Mouse (Mus musculus): ENCODE data around the gene Polr2h. TPM values are rescaled to one million over a fixed set of nuclear protein-coding genes. Genes with fewer than 3 reads are reported as not detected.

Gene Polr2h
- total RNA-seq, 2 experiments from 2014 or later: 23.0 to 23.6 TPM

GRCm38 (mm10) chr16:20736823-20737222, 19.4 kb downstream of the Polr2h start:
- no peak for DNase-seq (ENCODE audit: low spot score in 2 of 2)
- intact Hi-C loops (cut with DNase I): no loop called here

DNA sequence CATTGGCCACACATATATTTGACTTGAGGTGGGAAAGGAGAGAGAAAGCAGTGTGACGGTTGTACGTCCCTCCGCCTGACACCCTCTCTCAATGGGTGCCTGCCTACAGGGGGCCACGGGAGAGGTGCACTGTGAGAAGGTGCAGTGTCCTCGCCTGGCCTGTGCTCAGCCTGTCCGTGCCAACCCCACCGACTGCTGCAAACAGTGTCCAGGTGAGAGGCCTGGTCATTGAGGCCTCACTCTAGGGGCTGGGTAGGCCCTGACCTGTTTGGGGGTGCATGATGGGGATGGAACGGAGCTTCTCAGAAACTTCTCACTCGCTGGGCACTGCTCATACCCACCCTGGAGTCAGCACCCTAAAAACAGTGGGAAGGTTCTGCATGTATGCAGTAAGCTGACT, 22.4 kb downstream of the Polr2h start:
- intact Hi-C loops (cut with DNase I): no loop called here
- no peak for DNase-seq (ENCODE audit: low spot score in 2 of 2)

DNA sequence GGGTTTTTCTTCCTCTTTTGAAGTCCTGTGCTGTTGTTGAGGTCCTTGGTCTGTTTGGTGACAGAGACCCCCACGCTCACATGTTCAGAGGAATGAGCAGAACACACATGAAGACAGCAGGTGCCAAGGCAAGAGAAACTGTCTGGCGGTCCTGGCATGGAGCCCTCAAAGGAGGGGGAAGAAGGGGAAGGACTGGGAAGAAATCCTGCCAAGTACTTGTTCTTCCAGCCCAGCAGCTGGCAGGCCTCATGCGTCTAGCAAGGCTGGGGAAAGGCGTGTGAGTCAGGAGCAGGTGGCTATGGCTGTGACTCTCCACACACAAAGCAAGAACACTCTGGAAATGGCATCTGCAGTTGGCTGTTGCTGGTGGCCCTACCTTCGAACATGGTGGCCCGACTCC, 29.2 kb downstream of the Polr2h start:
- intact Hi-C loops (cut with DNase I): loop anchor here (1.0 kb wide), 1 partner anchor 78 kb away; no protein-coding TSS in a partner anchor
- DNase-seq (ENCODE audit: low spot score in 2 of 2): peak; percentile 71 to 89

DNA sequence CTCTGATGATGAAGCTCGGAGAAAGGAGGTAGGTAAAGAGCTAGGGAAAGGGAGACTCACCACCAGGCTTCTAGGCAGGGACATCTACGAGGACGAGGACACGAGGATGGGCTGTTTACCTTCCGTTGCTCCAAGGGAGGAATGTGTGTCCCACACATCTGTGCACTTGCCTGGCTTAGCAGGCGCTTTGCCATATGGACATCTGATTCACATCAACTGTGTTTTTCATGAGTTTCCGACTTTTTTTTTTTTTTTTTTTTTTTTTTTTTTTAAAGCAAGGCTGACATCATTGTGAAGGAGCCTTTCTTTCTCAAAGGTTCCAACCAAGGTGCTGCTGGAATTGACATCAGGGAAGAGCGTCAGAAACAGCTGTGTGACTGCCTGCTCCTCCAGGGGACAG, 33.1 kb downstream of the Polr2h start:
- DNase-seq (ENCODE audit: low spot score in 2 of 2): peak; percentile 36
- intact Hi-C loops (cut with DNase I): no loop called here

DNA sequence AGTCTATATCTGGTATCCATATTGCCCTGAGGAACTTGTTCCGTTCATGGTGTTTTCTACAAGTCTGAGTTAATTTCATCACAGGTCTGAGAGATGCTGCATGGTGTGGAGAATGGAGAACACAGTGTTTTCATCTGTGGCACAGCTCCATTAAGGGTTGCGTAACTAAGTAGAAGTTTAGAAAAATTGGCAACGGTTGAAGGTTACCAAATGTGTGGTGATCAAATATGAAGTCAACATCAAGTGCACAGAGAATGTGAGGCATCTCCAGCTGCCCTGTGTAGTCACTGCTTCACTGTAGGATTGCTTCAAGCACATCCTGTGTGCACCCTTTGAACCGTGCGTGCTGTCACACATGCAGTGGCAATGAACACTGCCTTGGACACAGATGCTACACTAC, 38.6 kb downstream of the Polr2h start:
- no peak for DNase-seq (ENCODE audit: low spot score in 2 of 2)
- intact Hi-C loops (cut with DNase I): no loop called here

DNA sequence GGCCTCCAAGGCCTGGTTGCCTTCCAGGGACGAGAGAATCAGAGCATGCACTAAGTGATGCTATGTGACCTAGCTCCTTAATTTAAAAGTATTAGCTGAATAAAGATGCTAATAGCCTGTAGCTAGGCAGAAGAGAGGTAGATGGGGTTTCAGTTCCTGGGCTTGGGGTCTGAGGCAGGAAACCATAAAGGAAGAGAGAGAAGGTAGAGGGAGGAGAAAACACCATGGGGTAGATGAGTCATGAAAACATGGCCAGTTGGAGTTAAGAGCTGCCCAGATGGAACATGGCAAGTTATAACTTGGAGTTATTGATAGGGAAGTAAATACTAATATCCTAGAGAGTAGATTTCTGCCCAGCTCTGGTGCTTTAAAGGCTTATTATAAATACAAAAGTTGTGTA, 39.9 kb downstream of the Polr2h start:
- no peak for DNase-seq (ENCODE audit: low spot score in 2 of 2)
- intact Hi-C loops (cut with DNase I): no loop called here

DNA sequence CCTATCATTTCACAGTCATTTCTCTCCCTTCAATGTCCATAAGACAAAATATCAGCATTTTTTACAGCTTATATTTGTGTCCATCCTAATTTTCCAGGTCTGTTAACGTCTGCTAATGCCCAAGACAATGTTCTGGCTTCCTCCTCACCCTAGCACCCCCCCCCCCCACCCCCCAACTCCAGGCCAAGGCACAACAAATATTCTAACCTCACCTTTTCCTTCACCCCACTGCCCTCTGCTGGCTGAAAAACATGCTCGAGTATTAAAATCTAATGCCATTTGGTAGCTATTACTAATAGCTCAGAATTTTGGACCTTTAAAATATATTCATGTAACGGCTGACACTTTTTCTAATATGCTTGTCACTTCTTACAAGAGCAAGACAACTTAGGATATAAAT, 44.2 kb downstream of the Polr2h start:
- DNase-seq (ENCODE audit: low spot score in 2 of 2): no peak

DNA sequence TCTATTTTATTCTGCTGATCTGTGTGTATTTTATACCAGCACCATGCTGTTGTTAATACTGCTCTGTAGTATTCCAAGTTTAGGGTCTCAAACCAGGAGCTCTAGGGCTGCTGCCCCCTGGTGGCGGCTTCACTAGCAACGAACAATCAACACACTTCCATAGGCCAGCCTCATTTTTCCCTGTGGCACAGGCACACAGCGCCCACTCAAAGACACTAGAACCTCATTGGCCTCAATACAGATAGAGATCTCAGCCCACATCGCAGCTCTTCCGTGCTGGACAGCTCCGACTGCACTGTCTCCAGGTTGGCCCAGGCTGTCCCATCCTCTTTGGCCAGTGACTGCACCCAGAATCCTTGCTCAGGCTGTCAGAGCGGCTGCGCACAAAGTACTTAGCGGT, 47.8 kb downstream of the Polr2h start:
- DNase-seq (ENCODE audit: low spot score in 2 of 2): no peak
- intact Hi-C loops (cut with DNase I): loop anchor here (5.0 kb wide), 1 partner anchor 268 kb away; the partner anchor contains the start of gene Eif2b5

More for the DNA sequence above, 44.2 kb downstream of the Polr2h start:
- intact Hi-C loops (cut with DNase I): loop anchor here (2.0 kb wide), 2 partner anchors 37 to 45 kb away; partner anchors contain the start of genes Clcn2 and Polr2h

Other genes starting within 250 kb of the Polr2h start
- gene Eif2b5, start 218.8 kb upstream of the Polr2h start, total RNA-seq (2021): 10 to 100 TPM; 60.8 to 61.7 TPM
- 10 to 100 TPM; 70.9 to 72.1 TPM for gene Dvl3, start 200.7 kb upstream of the Polr2h start, total RNA-seq (2021)
- 100 to 1,000 TPM; 900 to 913 TPM for gene Ap2m1, start 182.2 kb upstream of the Polr2h start, total RNA-seq (2021)
- 10 to 100 TPM; 82.5 to 91.4 TPM for gene Abcf3, start 169.1 kb upstream of the Polr2h start, total RNA-seq (2021)
- gene Vwa5b2, start 128.2 kb upstream of the Polr2h start, total RNA-seq (2021): 10 to 100 TPM; 49.0 to 58.2 TPM
- 1 to 10 TPM; 1.8 to 2.7 TPM for gene Eef1akmt4, start 106.1 kb upstream of the Polr2h start, total RNA-seq (2021)
- gene Gm49333, start 106.1 kb upstream of the Polr2h start, total RNA-seq (2021): not detected
- gene Alg3, start 105.9 kb upstream of the Polr2h start, total RNA-seq (2021): 10 to 100 TPM; 12.9 to 14.4 TPM
- 100 to 1,000 TPM; 151 to 168 TPM for gene Camk2n2, start 96.4 kb upstream of the Polr2h start, total RNA-seq (2021)
- 10 to 100 TPM; 21.5 to 26.8 TPM for gene Ece2, start 87.8 kb upstream of the Polr2h start, total RNA-seq (2021)
- gene Psmd2, start 66.0 kb upstream of the Polr2h start, total RNA-seq (2021): 100 to 1,000 TPM; 230 to 231 TPM
- gene Eif4g1, start 49.4 kb upstream of the Polr2h start, total RNA-seq (2021): 100 to 1,000 TPM; 279 to 287 TPM
- 100 to 1,000 TPM; 319 to 375 TPM for gene Fam131a, start 24.4 kb upstream of the Polr2h start, total RNA-seq (2021)
- gene Clcn2, start 81 bp downstream of the Polr2h start, total RNA-seq (2021): 10 to 100 TPM; 58.7 to 60.9 TPM
- 10 to 100 TPM; 31.1 to 40.6 TPM for gene Chrd, start 15.5 kb downstream of the Polr2h start, total RNA-seq (2021)
- 1 to 10 TPM; 4.6 to 4.7 TPM for gene Thpo, start 16.8 kb downstream of the Polr2h start, total RNA-seq (2021)